Mouse (Mus musculus) heart, postnatal 36 days (tissue): ENCODE measurements around the gene Nrp1. TPM values are rescaled to one million over a fixed set of nuclear protein-coding genes. Genes with fewer than 3 reads are reported as not detected.

Experiments
- DNase-seq, 2 experiments: peaks; one replicate each; pipeline ENCODE4 v3.0.0; 2021 to 2022
- intact Hi-C: fragments of 180-260 bp; cut with DNase I; formaldehyde crosslinking; loops from one replicate; pipeline ENCODE4 v1.15.1; 2025
- total RNA-seq, 2 experiments: library from RNA; stranded (reverse); gene quantifications; 2 replicates each; pipeline ENCODE4 v1.2.3; 2021

The Nrp1 gene
- total RNA-seq, 2 experiments from 2014 or later, result 100 to 116 TPM

DNA sequence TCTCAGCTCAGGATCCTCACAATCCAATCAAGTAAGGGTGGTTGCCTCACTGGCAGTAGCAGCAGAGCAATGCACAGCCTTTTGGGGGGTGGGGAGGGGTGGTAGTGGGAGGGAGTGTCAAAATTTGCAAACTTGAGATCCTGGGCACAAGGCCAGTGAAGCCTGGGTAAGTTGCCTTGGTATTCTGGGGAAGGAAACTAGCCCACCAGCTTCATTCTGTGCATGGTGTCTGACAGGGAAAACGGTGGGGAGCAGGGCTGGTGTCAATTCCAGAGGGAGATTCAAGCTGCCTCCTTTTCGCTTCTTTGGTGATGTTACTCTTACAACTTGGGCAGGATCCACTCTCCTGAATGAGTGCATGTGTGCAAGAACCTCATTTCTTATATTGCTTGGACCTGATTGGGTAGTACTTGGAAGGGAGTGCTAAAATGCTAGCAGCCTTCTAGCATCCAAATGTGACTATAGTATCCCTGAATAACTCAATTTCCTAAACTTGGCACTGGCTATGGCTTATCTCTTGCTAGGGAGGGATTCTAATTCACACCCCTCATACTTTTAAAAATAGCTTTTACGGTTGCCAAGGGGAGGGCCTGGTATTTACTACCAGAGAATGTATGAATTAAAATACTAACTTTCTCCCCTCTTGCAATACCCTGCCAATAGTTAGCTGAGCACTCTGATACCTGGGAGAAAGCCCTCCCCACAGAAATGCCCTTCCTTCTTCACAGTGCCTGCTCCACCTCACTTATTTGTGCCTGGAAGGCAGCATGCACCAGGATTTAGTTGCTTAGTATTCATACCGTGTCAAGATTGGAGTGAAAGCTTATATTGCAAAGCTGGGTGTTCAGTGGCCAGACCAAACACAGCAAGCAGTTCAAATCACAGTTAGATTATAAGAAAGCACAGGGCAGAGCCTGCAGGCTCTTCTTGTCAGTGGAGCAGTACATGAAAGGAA is 57.6 kb downstream of the Nrp1 start:
- no peak for DNase-seq
- intact Hi-C loops, result no loop called here

- intact Hi-C loops, result no loop called here
- DNase-seq, result no peak
Observed at GRCm38 (mm10) chr8:128416896-128417295, 58.5 kb downstream of the Nrp1 start.

DNA sequence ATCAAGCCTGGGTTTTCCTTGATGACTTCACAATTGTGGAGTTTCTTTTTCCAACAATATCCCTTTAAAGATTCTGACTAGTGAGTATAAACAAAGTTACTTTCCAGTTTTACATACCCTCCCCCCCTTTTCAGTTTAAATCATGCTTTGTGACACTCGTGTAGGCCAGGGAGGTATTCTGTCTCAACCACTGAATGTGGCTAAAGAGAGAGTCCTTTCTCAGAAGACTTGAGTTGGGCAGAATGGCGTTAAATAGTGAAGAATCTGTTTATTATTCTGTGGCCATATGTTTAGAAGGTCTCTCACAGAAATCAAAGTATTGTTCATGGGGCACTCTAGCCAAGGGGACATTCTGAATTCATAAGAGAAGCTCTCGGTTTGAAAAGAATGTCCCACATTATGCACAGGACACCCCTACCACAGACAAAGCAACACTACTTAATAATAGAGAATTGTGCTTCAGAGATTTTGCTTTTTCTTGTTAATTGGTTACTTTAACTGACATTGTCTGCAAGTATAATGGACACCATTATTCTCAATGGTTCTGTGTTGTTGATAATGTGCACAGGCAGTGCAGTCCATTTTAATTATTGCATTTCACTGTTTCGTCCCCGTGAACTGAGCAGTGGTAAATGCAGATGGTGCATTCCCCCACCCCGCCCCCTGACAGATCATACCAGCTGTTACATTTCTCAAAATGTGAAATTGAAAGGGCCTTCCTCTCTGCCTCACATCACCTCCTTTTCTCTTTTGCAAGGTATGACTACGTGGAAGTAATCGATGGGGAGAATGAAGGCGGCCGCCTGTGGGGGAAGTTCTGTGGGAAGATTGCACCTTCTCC is 59.8 kb downstream of the Nrp1 start:
- intact Hi-C loops, result no loop called here
- no peak for DNase-seq

- DNase-seq, result no peak
- intact Hi-C loops, result no loop called here
Observed at GRCm38 (mm10) chr8:128419984-128420383, 61.6 kb downstream of the Nrp1 start.

DNA sequence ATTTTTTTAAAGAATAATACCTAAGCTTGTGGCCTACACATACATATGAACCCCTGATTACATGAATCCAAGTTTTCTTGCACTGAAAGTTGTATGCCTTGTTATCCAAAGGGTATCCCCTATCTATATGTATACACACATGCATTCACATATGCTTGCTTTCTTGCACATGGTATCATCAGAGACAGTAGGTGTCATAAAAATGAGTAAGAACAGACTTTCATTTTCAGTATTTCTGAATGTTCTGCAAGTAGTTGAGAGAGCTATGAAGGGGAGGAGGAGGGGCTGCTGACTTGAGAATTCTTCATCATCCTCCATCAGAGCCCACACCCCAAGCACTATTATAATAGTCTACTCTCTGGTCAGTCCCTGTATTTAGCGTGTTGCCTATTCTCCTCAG is 62.0 kb downstream of the Nrp1 start:
- intact Hi-C loops, result no loop called here
- DNase-seq, result no peak

DNA sequence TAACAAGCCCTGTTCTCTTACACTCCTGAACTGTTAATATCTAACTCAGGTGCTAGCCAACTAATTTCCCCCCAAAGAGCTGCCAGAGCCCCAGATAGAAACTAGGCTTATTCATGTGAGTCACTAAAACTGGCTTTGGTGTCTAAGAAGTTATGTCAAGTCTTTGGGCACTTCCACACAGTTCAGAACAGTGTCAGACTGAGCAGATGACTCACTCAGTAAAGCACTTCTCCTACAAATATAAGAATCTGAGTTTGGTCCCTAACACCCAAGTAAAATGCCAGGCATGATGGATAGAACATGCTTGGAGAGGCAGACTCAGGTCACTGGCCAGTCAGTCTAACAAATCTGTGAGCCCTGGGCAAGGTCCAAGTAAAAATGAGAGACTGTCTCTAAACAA is 65.4 kb downstream of the Nrp1 start:
- intact Hi-C loops, result no loop called here
- DNase-seq, result no peak

DNA sequence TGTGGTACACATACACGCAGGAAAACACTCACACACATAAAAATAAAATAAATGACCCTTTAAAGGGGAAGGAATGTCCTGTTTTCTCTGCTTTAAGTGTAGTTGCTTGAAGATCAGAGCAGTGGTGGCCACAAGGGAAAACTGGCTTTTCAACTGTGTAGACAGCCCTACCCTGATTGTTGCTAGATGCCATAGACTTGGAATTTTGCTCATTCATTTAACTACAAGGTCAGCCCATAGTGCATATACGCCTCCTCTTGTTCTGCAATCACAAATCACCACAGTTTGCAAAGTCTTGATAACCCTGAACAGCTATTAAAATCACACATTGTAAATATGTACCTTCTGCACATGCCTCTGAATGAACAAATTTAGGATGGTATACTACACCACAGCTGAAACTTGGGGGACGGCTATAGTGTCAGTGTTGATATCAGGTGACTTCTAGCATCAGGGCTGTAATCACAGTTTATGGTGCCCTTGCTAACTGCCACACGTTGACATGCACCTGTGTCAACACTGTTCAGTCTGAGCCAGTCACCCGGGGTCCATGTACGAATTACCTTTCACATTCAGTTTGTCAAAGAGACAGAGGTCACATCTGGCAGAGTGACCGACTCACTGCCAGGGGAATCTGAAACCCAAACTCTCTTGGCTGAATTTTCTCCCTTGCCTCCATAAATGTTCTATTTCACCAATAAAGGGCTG is 66.4 kb downstream of the Nrp1 start:
- intact Hi-C loops, result no loop called here
- DNase-seq, result no peak

DNA sequence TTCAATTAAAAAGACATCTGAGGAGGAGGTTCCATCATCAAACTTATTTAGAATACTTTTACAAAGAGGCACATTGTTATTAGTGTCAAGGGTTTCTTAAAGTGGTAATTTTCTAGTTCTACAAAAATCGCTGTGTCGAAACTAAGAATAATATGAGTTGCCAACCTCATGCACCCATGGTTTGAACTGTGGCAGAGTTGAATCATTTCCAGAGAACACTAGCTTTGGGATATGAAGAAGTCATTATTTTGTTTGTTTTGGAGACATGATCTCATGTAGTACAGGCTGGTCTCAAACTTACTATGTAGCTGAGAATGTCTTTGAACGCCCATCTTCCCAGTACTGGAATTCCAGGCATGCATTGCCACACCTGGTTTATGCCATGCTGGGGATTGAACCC is 68.7 kb downstream of the Nrp1 start:
- intact Hi-C loops, result no loop called here
- no peak for DNase-seq

- intact Hi-C loops, result no loop called here
- DNase-seq, result no peak
Observed at GRCm38 (mm10) chr8:128428971-128429370, 70.6 kb downstream of the Nrp1 start.

- no peak for DNase-seq
- intact Hi-C loops, result no loop called here
Observed at GRCm38 (mm10) chr8:128431082-128431481, 72.7 kb downstream of the Nrp1 start.

GRCm38 (mm10) chr8:128435749-128436148 is 77.3 kb downstream of the Nrp1 start:
- intact Hi-C loops, result loop anchor here (2.0 to 5.0 kb wide), 2 partner anchors 77 to 127 kb away; partner anchors contain the start of gene Nrp1
- DNase-seq, result no peak

DNA sequence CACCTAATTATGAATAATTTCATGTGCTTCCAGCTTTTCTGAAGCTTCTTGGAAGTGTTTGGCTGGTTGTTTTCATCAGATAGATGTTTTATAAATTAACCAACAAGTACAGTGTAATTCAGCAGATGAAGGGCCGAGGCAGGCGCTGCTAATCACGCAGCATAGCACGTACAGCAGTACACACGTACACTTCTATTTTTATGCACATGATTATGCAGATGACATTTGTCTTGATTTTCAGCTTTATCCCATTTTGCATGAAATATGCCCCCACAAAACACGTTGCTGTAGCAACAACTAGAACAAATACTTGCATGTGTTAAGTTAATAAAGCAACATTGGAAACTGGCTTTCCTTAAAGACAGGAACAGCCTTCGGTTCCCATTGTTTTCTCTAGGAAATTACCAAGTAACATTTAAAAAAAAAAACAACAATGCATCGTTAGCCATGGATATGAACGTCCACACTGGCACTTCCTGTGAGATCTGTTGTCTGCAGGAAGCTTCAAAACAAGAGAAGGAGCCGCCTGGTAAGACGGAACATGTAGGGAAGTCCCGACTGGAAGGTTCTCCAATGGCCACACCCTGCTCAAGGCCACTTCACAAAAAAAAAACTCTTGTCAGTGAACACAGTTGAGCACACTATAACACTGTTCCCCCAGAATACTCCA is 78.9 kb downstream of the Nrp1 start:
- peak in 1 of 2 experiments; percentile 39 for DNase-seq
- intact Hi-C loops, result loop anchor here (1.0 to 5.0 kb wide), 3 partner anchors 50 to 125 kb away; partner anchors contain the start of gene Nrp1

DNA sequence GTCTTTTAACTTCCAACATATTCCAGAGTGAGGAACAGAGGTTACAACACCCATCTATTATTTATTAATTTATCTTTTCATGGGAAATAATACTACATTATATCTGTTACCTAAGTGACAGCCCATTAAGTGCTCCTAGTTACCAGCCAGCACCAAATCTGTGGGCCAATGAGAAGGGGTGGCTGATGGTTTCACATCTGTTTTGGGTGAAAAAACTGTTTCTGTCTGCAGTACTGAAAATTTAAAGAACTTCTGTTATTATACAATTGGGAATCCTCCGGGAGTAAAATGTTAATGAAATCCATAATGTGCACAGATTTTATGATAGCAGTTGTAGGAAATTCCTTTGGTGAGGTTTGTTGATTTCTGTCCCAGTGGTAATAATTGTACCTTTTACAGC is 83.0 kb downstream of the Nrp1 start:
- intact Hi-C loops, result no loop called here

DNA sequence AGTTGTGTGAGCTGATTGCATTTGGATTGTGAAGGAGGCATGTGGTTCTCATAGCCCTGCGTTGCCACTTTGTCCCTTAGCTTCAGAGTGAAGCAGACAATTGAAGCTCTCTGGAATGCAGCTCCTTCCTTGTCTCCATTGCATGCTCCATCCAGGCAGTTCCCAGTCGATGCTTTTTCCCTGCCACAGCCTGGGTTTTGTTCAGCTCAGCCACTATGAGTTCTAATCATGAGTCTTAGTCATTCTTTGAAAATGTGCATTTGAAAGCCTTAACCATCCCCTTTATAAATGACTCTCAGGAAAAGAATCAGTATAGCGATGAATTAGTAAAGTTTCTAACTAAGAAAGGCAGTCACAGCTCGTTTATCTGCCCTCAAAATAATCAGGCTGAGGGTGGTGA is 87.2 kb downstream of the Nrp1 start:
- intact Hi-C loops, result no loop called here
- DNase-seq, result no peak

More for the DNA sequence above, 83.0 kb downstream of the Nrp1 start:
- DNase-seq, result no peak

GRCm38 (mm10) chr8:128446636-128447035 is 88.2 kb downstream of the Nrp1 start:
- intact Hi-C loops, result no loop called here
- DNase-seq, result no peak

DNA sequence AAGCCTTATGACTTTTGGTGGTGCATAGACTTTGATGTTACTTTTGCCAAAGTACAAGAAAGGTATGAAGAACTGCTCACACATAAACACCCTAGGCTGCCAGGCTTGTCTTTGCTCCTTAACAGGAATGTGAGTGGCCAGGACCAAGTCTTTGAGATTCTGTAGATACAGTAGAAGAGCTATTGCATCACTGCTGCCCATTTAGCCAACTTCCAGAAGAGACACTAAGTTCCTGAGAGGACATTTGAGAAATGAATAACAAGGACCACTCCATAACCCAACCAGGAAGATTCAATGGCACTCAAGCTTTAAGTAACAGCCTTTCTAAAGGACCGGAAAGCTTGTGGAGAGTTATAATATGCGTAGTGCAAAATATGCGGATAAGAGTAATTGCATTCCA is 88.9 kb downstream of the Nrp1 start:
- DNase-seq, result no peak
- intact Hi-C loops, result no loop called here

GRCm38 (mm10) chr8:128450390-128451032 is 92.1 kb downstream of the Nrp1 start:
- peak in 1 of 2 experiments; percentile 37 for DNase-seq
- intact Hi-C loops, result loop anchor here (5.0 kb wide), 1 partner anchor 37 kb away; no protein-coding TSS in a partner anchor

DNA sequence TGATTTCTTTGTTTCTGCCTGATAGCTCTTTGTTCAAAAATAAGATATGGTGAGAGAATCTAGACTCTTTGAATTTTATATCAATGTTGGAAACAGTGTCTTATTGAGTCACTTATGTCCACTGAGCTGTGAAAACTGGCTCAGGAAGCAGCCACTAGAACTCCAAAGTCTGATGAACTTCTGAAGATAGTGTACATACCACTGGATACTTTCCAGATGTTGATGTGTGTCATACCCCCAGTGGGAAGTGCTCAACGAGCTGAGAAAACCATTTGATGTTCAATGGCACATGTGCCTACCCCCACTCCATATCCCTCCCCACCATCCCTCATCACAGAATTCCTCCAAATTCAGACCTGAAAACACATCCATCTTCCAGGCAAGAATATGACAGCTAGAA is 92.7 kb downstream of the Nrp1 start:
- intact Hi-C loops, result loop anchor here (5.0 kb wide), 1 partner anchor 36 kb away; no protein-coding TSS in a partner anchor
- no peak for DNase-seq

GRCm38 (mm10) chr8:128453471-128453870 is 95.1 kb downstream of the Nrp1 start:
- no peak for DNase-seq
- intact Hi-C loops, result loop anchor here (5.0 kb wide), 1 partner anchor 34 kb away; no protein-coding TSS in a partner anchor
